Mouse (Mus musculus) cerebellum, postnatal 14 days (tissue): Measurements from ENCODE around the gene Creld2.

ENCODE experiments used
- DNase-seq, 2 experiments: peaks; one replicate each; pipeline ENCODE4 v3.0.0; 2021; ENCODE audit warnings: mixed read lengths in 2 of 2

Creld2 gene

GRCm38 (mm10) chr15:88854119-88854968 is 34.9 kb downstream of the Creld2 start:
- DNase-seq, result peak; percentile 63 to 73

DNA sequence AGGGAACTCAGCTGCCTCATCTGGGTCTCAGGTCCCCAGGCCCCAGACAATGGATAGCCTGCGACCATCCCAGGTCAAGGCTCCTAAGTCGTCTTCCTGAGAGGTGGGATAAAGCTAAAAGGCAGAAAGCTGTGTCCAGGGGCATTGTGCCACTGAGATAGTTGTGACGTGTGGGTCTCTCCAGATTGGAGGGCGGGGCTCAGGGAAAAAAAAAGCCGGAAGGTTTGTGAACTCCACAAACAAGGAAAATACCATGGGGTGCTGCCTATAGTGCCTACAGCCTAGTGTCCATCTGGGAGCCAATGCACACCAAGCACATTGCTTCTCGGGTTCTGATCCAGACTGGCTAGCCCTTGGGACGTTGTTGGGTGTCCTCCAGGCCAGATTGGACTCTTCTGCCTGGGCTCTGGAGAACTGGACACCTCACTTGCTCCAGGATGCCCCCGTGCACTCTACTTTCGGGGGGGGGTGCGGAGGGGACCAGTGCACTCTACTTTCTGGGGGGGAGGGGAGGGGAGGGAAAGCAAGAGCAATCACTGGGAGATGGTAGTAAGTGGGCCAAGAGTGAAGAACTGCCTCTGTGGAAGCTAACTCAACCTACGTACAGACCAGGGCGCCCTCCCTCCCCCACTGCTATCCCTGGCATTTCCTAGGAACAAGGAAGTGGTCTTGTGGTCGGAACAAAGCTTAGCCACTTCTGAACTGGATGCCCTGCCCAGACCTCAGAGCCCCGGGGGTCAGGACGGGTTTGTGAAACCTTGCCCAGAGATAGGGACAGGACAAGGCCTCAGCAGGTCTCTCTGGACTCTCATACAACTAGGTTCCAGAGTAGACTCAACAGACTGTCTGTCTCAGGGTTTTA is 35.8 kb downstream of the Creld2 start:
- peak; percentile 51 to 58 for DNase-seq

DNA sequence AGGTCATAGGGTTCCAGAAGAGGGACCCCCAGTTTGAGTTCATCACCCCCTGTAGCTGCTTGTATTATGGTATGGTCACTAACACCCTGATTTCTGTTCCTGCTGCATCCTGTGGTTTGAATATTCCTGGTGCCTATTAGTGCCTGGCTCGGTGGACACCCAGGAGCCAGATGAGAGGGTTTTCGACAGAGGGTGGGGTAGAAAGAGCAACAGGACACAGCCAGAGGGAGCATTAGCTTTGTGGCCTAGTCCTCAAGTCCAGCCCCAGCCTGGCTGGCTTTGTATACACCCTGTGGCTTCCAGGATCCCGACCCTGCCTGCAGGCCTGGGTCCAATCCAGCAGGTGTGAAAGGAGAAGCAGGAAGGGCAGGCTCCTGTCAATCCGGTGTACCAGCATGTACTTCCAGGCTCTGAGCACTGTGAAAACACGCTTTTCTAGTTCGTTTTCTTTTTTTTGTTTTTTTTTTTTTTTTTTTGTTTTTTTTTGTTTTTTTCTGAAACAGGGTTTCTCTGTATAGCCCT is 36.5 kb downstream of the Creld2 start:
- DNase-seq, result peak in 1 of 2 experiments; percentile 38

DNA sequence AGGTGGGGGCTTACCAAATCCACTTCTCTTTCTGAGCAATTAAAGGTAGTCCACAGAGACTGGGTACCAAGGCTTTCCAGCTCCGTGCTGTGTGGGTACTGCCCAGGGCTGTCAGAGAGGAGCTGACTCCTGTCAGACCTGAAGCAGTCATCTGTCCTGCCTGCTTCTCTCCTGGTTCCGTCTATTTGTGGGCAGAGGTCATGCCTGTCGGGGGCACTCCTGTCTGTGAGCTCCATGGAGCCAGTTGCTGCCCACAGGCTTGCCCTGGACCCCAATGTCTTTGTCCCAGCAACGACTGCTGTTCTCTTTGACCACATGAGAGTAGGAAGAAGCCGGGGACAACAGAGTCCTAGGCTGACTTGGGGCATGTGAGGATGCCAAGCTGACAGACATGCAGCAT is 37.2 kb downstream of the Creld2 start:
- no peak for DNase-seq

DNA sequence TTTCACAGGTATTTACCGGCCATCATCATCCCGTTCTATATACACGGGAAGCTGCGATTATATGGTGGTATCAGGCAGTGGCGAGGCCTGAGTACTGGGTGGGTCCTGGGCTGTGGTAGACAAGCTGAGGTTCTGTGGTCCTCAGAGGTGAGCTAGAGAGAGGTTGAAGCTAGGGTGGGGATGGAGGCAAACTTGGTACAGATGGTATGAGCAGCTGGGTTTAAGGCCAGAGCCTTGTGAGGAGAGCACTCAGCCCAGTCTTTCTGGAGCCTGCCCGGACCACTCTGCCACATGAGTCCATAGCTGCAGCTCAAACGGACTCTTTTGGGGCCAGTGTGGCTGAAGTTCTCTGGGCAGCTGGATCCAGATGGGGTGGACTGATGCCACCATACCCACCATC is 37.9 kb downstream of the Creld2 start:
- DNase-seq, result no peak

- DNase-seq, result peak; percentile 84 to 90
These were observed 38.7 kb downstream of the Creld2 start for GRCm38 (mm10) chr15:88858141-88858541.

- DNase-seq, result no peak
These were observed 39.3 kb downstream of the Creld2 start for GRCm38 (mm10) chr15:88858707-88859106.

DNA sequence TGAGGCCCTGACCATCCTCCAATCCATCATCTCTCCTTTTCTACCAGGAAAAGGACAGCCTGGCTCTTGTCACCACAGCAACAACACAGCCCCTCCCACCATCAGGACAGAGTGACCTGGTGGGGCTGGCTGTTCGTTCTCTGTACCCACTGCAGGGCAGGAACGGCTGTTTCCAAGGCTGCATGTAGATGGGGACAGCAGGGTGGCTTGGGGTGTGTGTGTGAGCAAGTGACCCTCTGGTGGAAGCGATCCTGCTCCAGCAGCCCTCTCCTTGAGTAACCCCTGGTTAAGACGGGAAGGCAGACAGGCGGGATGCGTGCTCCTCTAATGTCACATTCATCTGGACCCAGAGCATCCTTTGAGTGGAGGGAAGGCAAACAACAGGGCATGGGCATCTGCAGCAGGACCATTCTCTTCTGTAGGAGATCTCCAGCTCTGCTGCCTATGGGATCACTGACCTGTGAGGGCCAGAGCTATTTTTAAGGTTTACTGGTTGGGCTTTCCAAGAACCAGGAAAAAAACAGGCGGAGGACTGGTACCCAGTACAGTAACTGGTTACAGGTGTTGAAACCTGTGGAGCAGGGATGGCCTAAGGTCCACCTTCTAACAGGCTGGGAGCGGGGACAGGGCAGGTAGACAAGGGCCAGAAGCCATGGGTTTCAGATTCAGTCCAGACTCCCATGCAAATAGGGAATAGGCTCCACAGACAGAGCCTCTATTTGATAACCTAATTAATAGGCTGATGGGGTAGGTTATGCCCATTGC is 39.9 kb downstream of the Creld2 start:
- peak in 1 of 2 experiments; percentile 35 for DNase-seq

DNA sequence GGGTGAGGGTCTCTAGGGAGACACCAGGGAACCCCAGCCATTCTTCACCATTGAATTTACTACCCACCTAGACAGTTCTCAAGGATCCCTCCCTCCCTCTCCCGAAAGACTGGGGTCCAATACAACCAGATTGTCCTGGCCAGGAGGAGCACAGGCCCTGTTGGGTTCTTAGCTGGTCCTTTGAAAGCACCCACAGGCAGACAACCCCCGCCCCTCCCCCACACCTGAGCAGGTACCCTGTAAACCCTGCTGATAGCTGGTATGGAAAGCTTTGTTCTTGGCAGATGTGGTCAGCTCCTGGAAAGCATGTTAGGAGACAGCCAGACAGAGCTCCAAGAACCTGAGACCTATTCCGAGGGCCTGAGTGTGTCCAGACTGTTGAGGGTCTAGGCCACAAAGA is 41.3 kb downstream of the Creld2 start:
- peak; percentile 40 to 63 for DNase-seq

DNA sequence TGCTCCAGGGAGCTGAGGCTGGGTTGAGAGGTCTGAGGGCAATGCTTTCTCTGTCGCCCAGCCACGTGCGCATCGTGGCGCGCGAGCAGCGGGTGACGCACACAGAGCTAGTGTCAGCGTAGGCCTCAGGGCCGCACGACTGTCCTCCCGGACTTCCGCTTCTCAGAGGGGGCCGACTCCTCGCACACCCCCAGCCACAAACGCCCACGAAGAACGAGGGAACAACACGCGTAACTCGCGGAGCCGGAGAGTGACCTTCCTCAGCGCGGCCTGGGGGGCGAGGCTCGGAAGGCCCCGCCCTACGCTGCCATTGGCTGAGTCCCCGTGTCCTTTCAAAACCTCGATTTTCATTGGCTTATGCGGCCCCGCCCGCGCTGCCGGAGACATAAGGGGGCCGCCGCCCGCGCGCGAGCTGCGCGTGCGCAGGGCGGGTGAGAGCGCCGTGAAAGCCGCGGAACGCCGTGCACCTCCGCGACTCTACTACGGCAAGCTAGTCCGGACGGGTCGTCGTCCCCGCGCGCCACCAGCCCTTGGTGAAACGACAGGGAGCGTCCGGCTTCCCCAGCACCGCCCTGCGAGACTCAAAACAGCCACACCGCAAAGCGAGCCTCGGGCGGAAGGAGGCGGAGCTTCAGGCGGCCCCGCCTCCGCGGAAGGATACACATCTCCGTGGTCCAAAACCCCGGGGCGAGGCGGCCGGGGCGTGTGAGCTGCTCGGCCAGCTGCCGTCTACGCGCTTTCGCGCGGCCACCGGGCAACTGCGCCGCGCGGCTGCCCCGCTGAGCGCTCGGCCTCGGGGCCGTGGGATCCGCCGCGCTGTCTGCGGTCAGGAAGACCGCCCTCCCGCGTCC is 42.6 kb downstream of the Creld2 start, which contains the start of gene Pim3:
Pim3 (plus strand) TSS at position 415 of the 851 bp plus-strand sequence.
- DNase-seq, result peak; percentile 97 to 99

DNA sequence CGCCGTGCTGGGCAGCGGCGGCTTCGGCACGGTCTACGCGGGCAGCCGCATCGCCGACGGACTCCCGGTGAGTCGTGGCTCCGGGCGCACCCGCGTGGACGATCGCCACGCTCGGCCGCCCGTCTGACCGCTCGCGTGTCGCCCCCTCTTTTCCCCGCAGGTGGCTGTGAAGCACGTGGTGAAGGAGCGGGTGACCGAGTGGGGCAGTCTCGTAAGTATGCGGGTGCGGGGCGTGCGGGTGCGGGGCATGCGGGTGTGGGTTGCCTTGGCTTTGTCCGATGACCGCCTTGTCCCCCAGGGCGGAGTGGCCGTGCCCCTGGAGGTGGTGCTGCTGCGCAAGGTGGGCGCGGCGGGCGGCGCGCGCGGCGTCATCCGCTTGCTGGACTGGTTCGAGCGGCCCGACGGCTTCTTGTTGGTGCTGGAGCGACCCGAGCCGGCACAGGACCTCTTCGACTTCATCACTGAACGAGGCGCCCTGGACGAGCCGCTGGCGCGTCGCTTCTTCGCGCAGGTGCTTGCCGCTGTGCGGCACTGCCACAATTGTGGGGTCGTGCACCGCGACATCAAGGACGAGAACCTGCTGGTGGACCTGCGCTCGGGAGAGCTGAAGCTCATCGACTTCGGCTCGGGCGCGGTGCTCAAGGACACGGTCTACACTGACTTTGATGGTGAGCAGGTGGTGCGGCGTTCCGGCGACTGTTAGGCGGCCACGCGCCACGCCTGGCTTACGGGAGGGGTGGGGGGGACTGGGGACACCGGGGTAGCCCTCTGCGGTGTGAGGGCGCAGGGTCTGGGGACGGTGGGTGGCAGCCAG is 43.6 kb downstream of the Creld2 start:
- peak; percentile 71 to 72 for DNase-seq

- peak; percentile 81 to 86 for DNase-seq
These were observed 44.3 kb downstream of the Creld2 start for GRCm38 (mm10) chr15:88863695-88864231.

GRCm38 (mm10) chr15:88864270-88865030 is 45.0 kb downstream of the Creld2 start:
- DNase-seq, result peak; percentile 44 to 61

DNA sequence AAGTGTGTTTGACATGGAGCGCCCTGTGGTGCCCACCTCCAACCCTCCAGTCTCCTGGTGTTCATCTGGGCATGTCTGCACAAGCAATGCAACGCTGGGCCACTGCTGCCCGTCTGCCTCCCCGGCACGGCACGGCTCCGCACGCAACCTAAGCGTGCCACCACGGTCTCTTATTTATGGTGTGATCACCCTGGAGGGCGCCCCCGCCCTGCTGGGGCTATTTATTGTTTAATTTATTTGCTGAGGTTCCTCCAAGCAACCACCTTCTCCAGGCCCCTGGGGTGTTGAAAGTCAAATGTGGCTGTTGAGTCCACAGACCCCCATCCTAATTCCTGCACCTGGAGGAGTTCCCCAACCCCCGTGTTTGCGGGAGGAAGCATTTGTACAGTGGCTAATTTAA is 45.6 kb downstream of the Creld2 start:
- DNase-seq, result peak; percentile 28 to 33

DNA sequence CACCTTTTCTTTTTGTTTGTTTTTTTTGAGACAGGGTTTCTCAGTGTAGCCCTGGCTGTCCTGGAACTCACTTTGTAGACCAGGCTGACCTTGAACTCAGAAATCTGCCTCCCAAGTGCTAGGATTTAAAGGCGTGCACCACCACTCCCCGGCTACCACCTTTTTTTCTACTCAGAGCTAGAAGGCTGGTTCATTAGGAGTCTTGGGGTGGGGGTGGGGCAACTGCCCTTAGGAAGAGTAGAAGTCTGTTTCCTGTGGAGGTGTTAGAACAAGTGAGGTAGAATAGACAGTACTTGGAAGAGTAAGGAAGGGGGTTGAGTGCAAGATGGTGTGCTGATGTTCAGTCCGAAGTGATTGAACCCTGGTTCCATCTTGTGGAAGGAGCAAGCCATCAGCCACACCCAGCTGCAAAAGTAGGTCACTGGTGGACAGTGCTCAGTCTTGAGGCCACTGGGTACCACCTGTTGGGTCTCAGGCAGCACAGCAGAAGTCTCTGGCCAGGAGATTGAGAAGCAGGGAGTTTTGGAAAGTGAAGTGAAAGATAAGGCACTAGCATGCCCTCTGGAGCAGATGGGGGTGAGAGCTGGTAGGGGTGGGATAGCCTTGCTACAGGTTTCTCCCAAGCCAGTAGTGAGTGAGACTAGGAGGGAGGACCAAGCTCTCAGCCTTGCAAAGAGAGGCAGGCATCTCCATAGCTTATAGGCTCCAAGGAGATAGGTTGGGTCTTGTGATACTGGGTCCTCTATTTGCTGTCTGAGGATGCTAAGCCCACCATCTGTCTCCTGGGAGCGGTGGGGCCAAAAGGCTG is 46.6 kb downstream of the Creld2 start:
- DNase-seq, result peak in 1 of 2 experiments; percentile 25

- DNase-seq, result no peak
These were observed 47.5 kb downstream of the Creld2 start for GRCm38 (mm10) chr15:88866934-88867356.

GRCm38 (mm10) chr15:88867368-88868023 is 48.0 kb downstream of the Creld2 start:
- peak in 1 of 2 experiments; percentile 40 for DNase-seq
